24 mouse cellular contexts compared by ENCODE assay signal in the genomic region with DNA sequence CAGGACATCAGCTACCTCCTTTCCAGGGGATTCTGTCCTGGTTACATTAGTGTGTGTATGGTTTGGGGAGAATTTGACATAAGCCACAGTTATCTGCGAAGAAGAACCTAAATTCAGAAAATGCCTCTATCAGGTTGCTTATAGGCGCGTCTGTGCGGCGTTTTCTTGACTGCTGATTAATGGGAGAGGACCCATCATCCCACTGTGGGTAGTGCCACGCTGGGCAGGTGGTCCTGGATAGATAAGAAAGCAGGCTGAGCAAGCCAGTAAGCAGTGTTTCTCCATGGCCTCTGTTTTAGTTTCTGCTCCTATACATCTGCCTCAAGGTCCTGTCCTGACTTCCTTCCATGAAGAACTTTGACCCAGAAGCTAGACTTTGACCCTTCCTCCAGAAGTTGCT. TPM values are rescaled to one million over a fixed set of nuclear protein-coding genes. Genes with fewer than 3 reads are reported as not detected.
DNase-seq lines count a peak whose midpoint lies in the region; ATAC-seq and TF ChIP-seq lines count a peak whose summit lies in the region.
"Had no signal": no experiment of that assay in that cellular context is flagged by ENCODE, and none has a peak within 500 bp of the region (broad histone marks: within the 10 kb centered on the region; RNA-seq: fewer than 3 reads in every experiment).

No protein-coding gene starts in this region.

- no peaks in the 10 kb centered on the region for H3K36me3 ChIP-seq in midbrain, embryonic 10.5 days
- H3K36me3 ChIP-seq in midbrain, embryonic 13.5 days = no peaks in the 10 kb centered on the region
- H3K36me3 ChIP-seq in liver, embryonic 14.5 days (replicated peaks; ENCODE audit: control insufficient read depth, insufficient read depth, low read depth) = no peaks in the 10 kb centered on the region
- H3K36me3 ChIP-seq in heart, adult 2 months (ENCODE audit: control insufficient read depth, insufficient read depth, low read length) = no peaks in the 10 kb centered on the region
- H3K36me3 ChIP-seq: forebrain, embryonic 15.5 days; heart, embryonic 13.5 days; hindbrain, embryonic 15.5 days; midbrain, embryonic 15.5 days had no signal

- intact Hi-C loops in heart, adult 2 months (cut with DNase I) = no loop called here
- intact Hi-C loops in heart, postnatal 10 days (cut with DNase I) = no loop called here

- no peaks in the 10 kb centered on the region for H3K79me2 ChIP-seq in heart, adult 2 months (replicated peaks; ENCODE audit: control insufficient read depth, insufficient read depth, low read length)

- no peaks in the 10 kb centered on the region for H3K9me3 ChIP-seq in midbrain, embryonic 10.5 days (replicated peaks)
- H3K9me3 ChIP-seq in midbrain, embryonic 13.5 days = no peaks in the 10 kb centered on the region
- no peaks in the 10 kb centered on the region; the same call in 1 of the 2 replicates for H3K9me3 ChIP-seq in liver, embryonic 14.5 days (ENCODE audit: control insufficient read depth, low read length)
- H3K9me3 ChIP-seq: forebrain, embryonic 15.5 days; heart, embryonic 13.5 days; hindbrain, embryonic 15.5 days; midbrain, embryonic 15.5 days had no signal

- peaks cover 42% of the 10 kb centered on the region for H3K4me1 ChIP-seq in midbrain, embryonic 10.5 days
- peaks cover 24% of the 10 kb centered on the region for H3K4me1 ChIP-seq in midbrain, embryonic 13.5 days (replicated peaks)
- H3K4me1 ChIP-seq in liver, embryonic 14.5 days (replicated peaks; ENCODE audit: control insufficient read depth in 2 of 2, insufficient read depth in 2 of 2, low read length in 1 of 2) = peaks cover 16 to 33% of the 10 kb centered on the region in 2 experiments
- H3K4me1 ChIP-seq in heart, adult 2 months (ENCODE audit: control insufficient read depth, insufficient read depth, low read length) = no peaks in the 10 kb centered on the region

- H3K9ac ChIP-seq in midbrain, embryonic 13.5 days (replicated peaks) = no peak overlapping the region
- H3K9ac ChIP-seq in liver, embryonic 14.5 days (replicated peaks) = peak overlapping the region; percentile 23; the same call in 1 of the 2 replicates
- H3K9ac ChIP-seq in heart, adult 2 months (ENCODE audit: low read depth, low read length) = no peak overlapping the region
- H3K9ac ChIP-seq: forebrain, embryonic 15.5 days; heart, embryonic 13.5 days; hindbrain, embryonic 15.5 days; midbrain, embryonic 15.5 days had no signal

- TF ChIP-seq EP300 in liver, embryonic 14.5 days (IDR thresholded peaks at IDR 0.05; ENCODE audit: low read depth) = peak; percentile 66
- no peak for TF ChIP-seq EP300 in heart, adult 2 months (IDR thresholded peaks at IDR 0.05; ENCODE audit: insufficient read depth, low read depth, low read length)

- no peak for DNase-seq in midbrain, embryonic 10.5 days (ENCODE audit: low spot score)
- peak; percentile 71 for DNase-seq in liver
- DNase-seq in liver, embryonic 14.5 days (ENCODE audit: low read depth in 3 of 3, low spot score in 3 of 3) = peak in 1 of 3 experiments; percentile 30
- no peak for DNase-seq in heart, adult 2 months
- no peak for DNase-seq in heart, postnatal 10 days
- DNase-seq: adrenal gland, adult 2 months; B cell, adult 2 months; cerebellum, adult 2 months; cerebellum, postnatal 14 days; gastrocnemius, postnatal 25 days; heart, adult 18-20 months; layer of hippocampus, adult 9-11 months; spleen, adult 18-20 months had no signal

- ATAC-seq in midbrain, embryonic 13.5 days = no peak
- ATAC-seq in liver, embryonic 14.5 days (ENCODE audit: insufficient read depth) = peak; percentile 79
- ATAC-seq in megakaryocyte-erythroid progenitor cell, adult 5-6 weeks (replicated peaks; ENCODE audit: low FRiP score, low TSS enrichment, poor library complexity, severe bottlenecking) = peak; percentile 72
- no peak for ATAC-seq in CD4-positive, CD25-positive, alpha-beta regulatory T cell, adult 4 months
- ATAC-seq: activated CD4-positive, CD25-positive, alpha-beta regulatory T cell, adult 4 months; forebrain, embryonic 15.5 days; intestine, postnatal 0 days; midbrain, embryonic 15.5 days had no signal

- 0 out of 2 replicates have a peak overlapping the region, but pooled peaks have one; percentile 39 for H3K27ac ChIP-seq in midbrain, embryonic 10.5 days (replicated peaks)
- H3K27ac ChIP-seq in midbrain, embryonic 13.5 days = no peak overlapping the region
- H3K27ac ChIP-seq in liver, embryonic 14.5 days = peak overlapping the region; percentile 32
- no peak overlapping the region for H3K27ac ChIP-seq in heart, adult 2 months
- H3K27ac ChIP-seq: forebrain, embryonic 15.5 days; heart, embryonic 13.5 days; hindbrain, embryonic 15.5 days; midbrain, embryonic 15.5 days had no signal

- WGBS in midbrain, embryonic 10.5 days = 97% methylated on average over 6 of the region's 6 CpGs
- WGBS in midbrain, embryonic 13.5 days = 95% methylated on average over 6 of the region's 6 CpGs
- WGBS in liver, embryonic 14.5 days (ENCODE audit: insufficient replicate concordance) = 18% methylated on average over 6 of the region's 6 CpGs
- WGBS in heart, adult 2 months = 91% methylated on average over 6 of the region's 6 CpGs

- no peak for TF ChIP-seq POLR2A in heart, adult 2 months (IDR thresholded peaks at IDR 0.05; ENCODE audit: insufficient read depth, low read depth, low read length)

- H3K4me3 ChIP-seq in midbrain, embryonic 10.5 days = no peak overlapping the region
- H3K4me3 ChIP-seq in midbrain, embryonic 13.5 days (replicated peaks) = no peak overlapping the region
- H3K4me3 ChIP-seq in liver, embryonic 14.5 days (ENCODE audit: insufficient read depth in 1 of 2, low read depth in 2 of 2, low read length in 2 of 2) = no peak overlapping the region
- no peak overlapping the region for H3K4me3 ChIP-seq in heart, adult 2 months
- H3K4me3 ChIP-seq: forebrain, embryonic 15.5 days; heart, embryonic 13.5 days; hindbrain, embryonic 15.5 days; megakaryocyte, embryonic 14.5 days; midbrain, embryonic 15.5 days had no signal

- 0 out of 2 replicates have a peak, but pooled peaks cover 7% of the 10 kb centered on the region for H3K27me3 ChIP-seq in midbrain, embryonic 10.5 days (ENCODE audit: low read depth, poor library complexity, severe bottlenecking)
- no peaks in the 10 kb centered on the region for H3K27me3 ChIP-seq in midbrain, embryonic 13.5 days
- H3K27me3 ChIP-seq in liver, embryonic 14.5 days (ENCODE audit: control insufficient read depth, insufficient read depth, low read length) = no peaks in the 10 kb centered on the region
- H3K27me3 ChIP-seq in heart, adult 2 months (ENCODE audit: control insufficient read depth, insufficient read depth, low read length) = no peaks in the 10 kb centered on the region
- H3K27me3 ChIP-seq: CH12.LX; forebrain, embryonic 15.5 days; hindbrain, embryonic 15.5 days; midbrain, embryonic 15.5 days had no signal

- no peak for TF ChIP-seq CTCF in liver, embryonic 14.5 days (IDR thresholded peaks at IDR 0.05; ENCODE audit: low read depth)
- no peak for TF ChIP-seq CTCF in heart, adult 2 months (IDR thresholded peaks at IDR 0.05)

- no peak overlapping the region for H3K4me2 ChIP-seq in midbrain, embryonic 13.5 days (replicated peaks)
- H3K4me2 ChIP-seq in liver, embryonic 14.5 days (ENCODE audit: low read depth) = peak overlapping the region; percentile 45
- H3K4me2 ChIP-seq: forebrain, embryonic 15.5 days; heart, embryonic 13.5 days; hindbrain, embryonic 15.5 days; midbrain, embryonic 15.5 days had no signal

RNA-seq across cellular contexts. Expression of gene Atp2b4, which starts 43.1 kb away (rescaled TPM):
- 3.0 and 5.7 TPM in 2 replicates for polyA plus RNA-seq in midbrain, embryonic 10.5 days (2016; fragmentation: Nextera tagmentation; extraction: Ambion mirVana)
- 7.8 and 8.2 TPM in 2 replicates for polyA plus RNA-seq in midbrain, embryonic 13.5 days (2015; fragmentation: Nextera tagmentation; extraction: Ambion mirVana)
- polyA plus RNA-seq in liver, embryonic 14.5 days (2012; rRNA removed) = 13.3 and 16.5 TPM in 2 replicates
- polyA plus RNA-seq in liver, embryonic 14.5 days (2014; fragmentation: Nextera tagmentation; extraction: Ambion mirVana) = 33.1 and 37.7 TPM in 2 replicates
- 36.9 and 42.3 TPM in 2 replicates for total RNA-seq in megakaryocyte-erythroid progenitor cell, adult 5-6 weeks (2014; fragmentation: Nextera tagmentation)
- 23.0 and 24.9 TPM in 2 replicates for total RNA-seq in megakaryocyte-erythroid progenitor cell, adult 5-6 weeks (2017)
- 10 to 100 TPM; 21.3 to 22.3 TPM for total RNA-seq in heart, adult 2 months (2021)
- polyA plus RNA-seq in heart, adult 2 months (2012; rRNA removed) = 6.6 and 10.2 TPM in 2 replicates
- total RNA-seq in heart, postnatal 10 days (2021) = 10 to 100 TPM; 34.4 to 38.8 TPM
- 10 to 100 TPM in 1 of 2 experiments, 1 to 10 TPM in 1; 9.6 to 12.8 TPM for polyA plus RNA-seq in CD4-positive, CD25-positive, alpha-beta regulatory T cell, adult 4 months (2017; shearing (Covaris generic))

Comparison
In these comparisons a context has a peak if more than half of its experiments do, and no peak if none do; other contexts are left out.
1. H3K27ac ChIP-seq: peak in midbrain, embryonic 10.5 days (single experiment) and liver, embryonic 14.5 days (single experiment); none in midbrain, embryonic 13.5 days (single experiment) and heart, adult 2 months (single experiment).
2. ATAC-seq: peak in liver, embryonic 14.5 days (single experiment) and megakaryocyte-erythroid progenitor cell, adult 5-6 weeks (single experiment); none in midbrain, embryonic 13.5 days (single experiment) and CD4-positive, CD25-positive, alpha-beta regulatory T cell, adult 4 months (single experiment).